Mouse (Mus musculus): ENCODE data around the gene Scand1.

GRCm38 (mm10) chr2:156263204-156263893 lies 49.2 kb downstream of the Scand1 start:
- TF ChIP-seq POLR2A (IDR thresholded peaks at IDR 0.05; ENCODE audit: insufficient read depth, low read depth, low read length) (no peak), CTCF (IDR thresholded peaks at IDR 0.05; ENCODE audit: insufficient read depth, low read depth, low read length) (no peak)

All from olfactory bulb, adult 2 months (tissue).